Mouse (Mus musculus): ENCODE measurements around the gene Katnal1. TPM values are rescaled to one million over a fixed set of nuclear protein-coding genes. Genes with fewer than 3 reads are reported as not detected.

Katnal1 gene
- polyA plus RNA-seq, 1 experiment from 2014 or later: 6.7 TPM

DNA sequence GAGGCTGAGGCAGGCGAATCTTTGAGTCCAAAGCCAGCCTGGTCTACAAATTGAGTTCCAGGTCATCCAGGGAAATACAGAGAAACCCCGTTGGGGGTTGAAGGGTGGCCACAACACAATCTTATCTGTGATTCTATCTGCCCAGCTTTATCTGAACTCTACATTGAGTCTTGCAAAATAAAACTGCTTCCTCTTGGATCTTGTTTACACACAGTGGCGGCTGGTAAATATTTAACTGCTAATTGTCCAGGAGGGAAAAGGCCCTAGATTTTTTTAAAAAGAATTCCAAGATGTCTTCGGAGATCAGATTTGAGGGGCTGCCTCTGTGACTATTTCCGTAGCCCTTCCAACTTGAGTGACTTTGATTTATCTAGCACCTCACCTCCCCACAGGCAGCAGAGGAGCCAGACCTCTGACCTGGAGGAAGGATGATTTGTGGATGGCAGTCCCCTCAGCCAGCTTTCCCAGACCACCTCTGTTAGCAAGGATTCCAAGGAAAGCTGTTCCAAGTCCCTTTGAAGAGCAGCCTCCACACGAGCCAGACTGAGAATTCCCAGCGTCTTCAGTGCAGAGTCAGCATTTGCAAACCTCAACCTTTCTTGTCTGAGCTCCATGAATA is 39.9 kb upstream of the Katnal1 start:
- 43% methylated on average over 7 of the region's 7 CpGs for WGBS (ENCODE audit: insufficient replicate concordance)
- no peak overlapping the region for H3K4me3 ChIP-seq (ENCODE audit: low read depth, low read length)
- H3K9me3 ChIP-seq (replicated peaks; ENCODE audit: control insufficient read depth, low read length): no peaks in the 10 kb centered on the region
- no peak for ATAC-seq (ENCODE audit: low read depth)
- H3K36me3 ChIP-seq (ENCODE audit: control insufficient read depth, insufficient read depth): no peaks in the 10 kb centered on the region
- H3K9ac ChIP-seq (ENCODE audit: low read depth, low read length): no peak overlapping the region
- peaks cover 33% of the 10 kb centered on the region for H3K4me1 ChIP-seq (ENCODE audit: control insufficient read depth, low read depth, low read length)
- H3K4me2 ChIP-seq (ENCODE audit: low read depth, low read length): no peak overlapping the region
- H3K27me3 ChIP-seq (ENCODE audit: control insufficient read depth, insufficient read depth, low read depth, low read length): no peaks in the 10 kb centered on the region
- H3K27ac ChIP-seq (ENCODE audit: low read length): peak overlapping the region; percentile 46; the same call in 1 of the 2 replicates

DNA sequence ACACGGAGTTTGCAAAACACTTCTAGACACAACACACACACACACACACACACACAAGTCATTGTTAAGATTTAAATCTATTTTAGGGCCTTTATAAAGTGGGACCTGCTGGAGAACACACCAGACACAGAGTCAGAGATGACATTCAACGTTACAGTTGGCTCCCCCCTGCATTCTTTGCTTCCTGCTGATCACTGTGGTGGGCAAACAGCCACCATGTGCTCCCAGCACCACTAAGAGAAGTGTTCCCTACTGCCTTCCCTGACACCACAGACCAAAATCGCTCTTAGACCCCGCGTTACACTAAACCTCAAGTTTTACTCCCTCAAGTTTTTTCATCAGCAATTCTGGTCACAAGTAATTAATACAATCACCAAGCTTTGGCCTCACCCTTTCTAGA is 39.1 kb upstream of the Katnal1 start:
- H3K27me3 ChIP-seq (ENCODE audit: control insufficient read depth, insufficient read depth, low read depth, low read length): no peaks in the 10 kb centered on the region
- no peaks in the 10 kb centered on the region for H3K36me3 ChIP-seq (ENCODE audit: control insufficient read depth, insufficient read depth)
- H3K9ac ChIP-seq (ENCODE audit: low read depth, low read length): no peak overlapping the region
- no peak overlapping the region for H3K4me3 ChIP-seq (ENCODE audit: low read depth, low read length)
- no peaks in the 10 kb centered on the region for H3K9me3 ChIP-seq (replicated peaks; ENCODE audit: control insufficient read depth, low read length)
- peaks cover 33% of the 10 kb centered on the region for H3K4me1 ChIP-seq (ENCODE audit: control insufficient read depth, low read depth, low read length)
- H3K4me2 ChIP-seq (ENCODE audit: low read depth, low read length): no peak overlapping the region
- ATAC-seq (ENCODE audit: low read depth): no peak
- WGBS (ENCODE audit: insufficient replicate concordance): 32% methylated on average over 5 of the region's 5 CpGs
- H3K27ac ChIP-seq (ENCODE audit: low read length): no peak overlapping the region

DNA sequence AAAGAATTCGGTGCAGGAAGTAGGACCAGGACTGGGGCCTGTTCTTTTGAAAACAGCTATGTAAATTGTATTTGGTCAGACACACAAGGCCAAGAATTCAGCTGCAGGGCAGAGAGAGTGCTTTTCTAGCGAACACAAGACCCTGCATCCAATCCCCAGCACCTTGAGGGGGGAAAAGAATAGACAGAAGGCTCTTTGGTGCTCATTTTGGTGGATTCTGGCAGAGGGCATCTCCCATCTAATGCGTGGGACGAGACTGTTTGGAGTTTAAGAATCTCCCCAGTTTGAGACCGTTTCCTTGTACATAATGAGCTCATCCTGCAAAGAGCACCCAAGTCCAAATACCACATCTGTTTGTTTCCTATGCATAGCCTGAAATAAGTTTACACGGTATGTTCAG is 37.3 kb upstream of the Katnal1 start:
- H3K4me2 ChIP-seq (ENCODE audit: low read depth, low read length): peak overlapping the region; percentile 64

DNA sequence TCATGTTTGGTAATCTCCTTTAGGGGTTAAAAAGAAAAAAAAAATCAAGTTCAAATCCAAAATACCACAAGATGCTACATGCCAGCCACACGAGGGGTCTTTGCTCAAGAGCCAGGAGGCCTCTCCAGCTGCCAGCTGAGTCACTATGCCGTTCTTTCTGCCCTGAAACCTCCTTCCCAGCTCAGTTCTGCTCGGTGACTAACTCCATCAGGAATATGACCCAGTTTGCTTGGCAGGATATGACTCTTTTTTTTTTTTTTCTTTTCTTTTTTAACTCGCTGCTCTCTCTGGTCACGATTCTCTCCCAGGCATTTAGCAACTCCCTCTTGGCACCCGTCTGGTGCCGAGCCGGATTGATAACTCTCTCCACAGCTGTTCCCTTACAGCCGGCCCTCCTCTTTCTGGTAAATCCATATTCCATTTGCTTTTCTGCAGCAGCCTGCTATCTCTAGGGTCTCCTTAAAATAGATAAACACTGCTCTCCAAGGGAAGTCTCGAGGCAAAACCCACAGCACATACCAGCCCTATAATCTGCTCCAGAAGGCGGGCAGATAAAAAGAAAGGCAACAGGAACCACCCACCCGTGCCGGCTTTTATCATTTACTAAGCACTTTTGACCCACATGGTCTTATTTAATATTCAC is 36.7 kb upstream of the Katnal1 start:
- Histone ChIP-seq H3K4me3 (ENCODE audit: low read depth, low read length) (peak overlapping the region; percentile 26), H3K9ac (ENCODE audit: low read depth, low read length) (peak overlapping the region; percentile 36)

More for the DNA sequence above, 37.3 kb upstream of the Katnal1 start:
- no peaks in the 10 kb centered on the region for H3K9me3 ChIP-seq (replicated peaks; ENCODE audit: control insufficient read depth, low read length)
- no peaks in the 10 kb centered on the region for H3K27me3 ChIP-seq (ENCODE audit: control insufficient read depth, insufficient read depth, low read depth, low read length)
- H3K36me3 ChIP-seq (ENCODE audit: control insufficient read depth, insufficient read depth): no peaks in the 10 kb centered on the region
- no peak overlapping the region for H3K4me3 ChIP-seq (ENCODE audit: low read depth, low read length)
- H3K27ac ChIP-seq (ENCODE audit: low read length): peak overlapping the region; percentile 73
- 52% methylated on average over 6 of the region's 6 CpGs for WGBS (ENCODE audit: insufficient replicate concordance)
- H3K9ac ChIP-seq (ENCODE audit: low read depth, low read length): peak overlapping the region; percentile 25
- ATAC-seq (ENCODE audit: low read depth): no peak
- peaks cover 33% of the 10 kb centered on the region for H3K4me1 ChIP-seq (ENCODE audit: control insufficient read depth, low read depth, low read length)

DNA sequence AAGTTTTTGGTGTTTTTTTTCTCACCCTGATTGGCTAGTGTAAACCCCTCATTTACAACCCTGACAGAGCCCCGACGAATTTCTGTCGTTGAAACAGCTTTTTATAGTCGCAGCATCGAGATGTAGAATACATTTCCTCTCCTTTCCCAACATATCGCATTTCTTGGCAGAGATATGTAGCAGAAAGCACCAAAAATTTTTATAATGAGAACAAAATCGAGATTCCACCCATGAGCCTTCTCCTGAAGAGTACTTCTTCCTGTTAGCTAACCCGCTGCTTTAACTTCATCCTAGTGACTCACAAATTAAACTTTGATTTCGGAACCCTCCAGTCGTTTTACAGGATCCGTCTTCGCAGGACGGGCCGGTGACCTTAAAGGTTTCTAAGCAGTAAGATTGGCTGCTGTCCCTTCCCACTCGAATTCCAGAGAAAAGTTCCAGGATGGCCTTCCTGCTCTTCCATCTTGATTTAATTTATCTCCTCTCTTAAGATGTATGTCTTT is 36.0 kb upstream of the Katnal1 start:
- Histone ChIP-seq H3K4me2 (ENCODE audit: low read depth, low read length) (peak overlapping the region; percentile 64; the same call in 1 of the 2 replicates), H3K4me1 (ENCODE audit: control insufficient read depth, low read depth, low read length) (peaks cover 33% of the 10 kb centered on the region), H3K27me3 (ENCODE audit: control insufficient read depth, insufficient read depth, low read depth, low read length) (no peaks in the 10 kb centered on the region), H3K9me3 (replicated peaks; ENCODE audit: control insufficient read depth, low read length) (no peaks in the 10 kb centered on the region), H3K36me3 (ENCODE audit: control insufficient read depth, insufficient read depth) (no peaks in the 10 kb centered on the region), H3K27ac (ENCODE audit: low read length) (peak overlapping the region; percentile 73), H3K9ac (ENCODE audit: low read depth, low read length) (no peak overlapping the region), H3K4me3 (ENCODE audit: low read depth, low read length) (no peak overlapping the region)
- no peak for ATAC-seq (ENCODE audit: low read depth)
- WGBS (ENCODE audit: insufficient replicate concordance): 71% methylated on average over 15 of the region's 15 CpGs

More for the DNA sequence above, 36.7 kb upstream of the Katnal1 start:
- 15% methylated on average over 13 of the region's 13 CpGs for WGBS (ENCODE audit: insufficient replicate concordance)
- no peaks in the 10 kb centered on the region for H3K9me3 ChIP-seq (replicated peaks; ENCODE audit: control insufficient read depth, low read length)
- H3K27me3 ChIP-seq (ENCODE audit: control insufficient read depth, insufficient read depth, low read depth, low read length): no peaks in the 10 kb centered on the region
- peak overlapping the region; percentile 64 for H3K4me2 ChIP-seq (ENCODE audit: low read depth, low read length)
- peak; percentile 92 for ATAC-seq (ENCODE audit: low read depth)
- H3K27ac ChIP-seq (ENCODE audit: low read length): peak overlapping the region; percentile 73
- H3K36me3 ChIP-seq (ENCODE audit: control insufficient read depth, insufficient read depth): no peaks in the 10 kb centered on the region
- H3K4me1 ChIP-seq (ENCODE audit: control insufficient read depth, low read depth, low read length): peaks cover 33% of the 10 kb centered on the region

DNA sequence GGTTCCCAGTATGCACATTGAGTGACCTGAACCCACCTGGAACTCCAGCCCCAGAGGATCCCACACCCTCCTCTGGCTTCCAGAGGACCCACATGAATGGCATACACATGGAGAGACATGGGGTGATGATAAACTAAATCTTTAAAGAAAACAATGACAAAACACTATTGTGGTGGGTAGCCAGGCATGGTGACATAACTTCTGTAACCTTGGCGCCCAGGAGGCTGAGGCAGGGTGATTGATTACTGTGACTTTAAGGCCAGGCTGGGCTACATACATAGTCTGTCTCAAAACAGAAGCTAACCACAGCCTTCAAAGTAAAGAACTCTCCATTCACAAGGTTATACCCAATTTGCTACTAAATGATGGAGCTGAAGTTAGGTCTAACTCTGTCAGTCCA is 35.1 kb upstream of the Katnal1 start:
- Histone ChIP-seq H3K27ac (ENCODE audit: low read length) (no peak overlapping the region), H3K36me3 (ENCODE audit: control insufficient read depth, insufficient read depth) (no peaks in the 10 kb centered on the region), H3K4me2 (ENCODE audit: low read depth, low read length) (no peak overlapping the region), H3K4me1 (ENCODE audit: control insufficient read depth, low read depth, low read length) (peaks cover 33% of the 10 kb centered on the region), H3K4me3 (ENCODE audit: low read depth, low read length) (no peak overlapping the region), H3K27me3 (ENCODE audit: control insufficient read depth, insufficient read depth, low read depth, low read length) (no peaks in the 10 kb centered on the region), H3K9me3 (replicated peaks; ENCODE audit: control insufficient read depth, low read length) (no peaks in the 10 kb centered on the region), H3K9ac (ENCODE audit: low read depth, low read length) (no peak overlapping the region)
- ATAC-seq (ENCODE audit: low read depth): no peak
- WGBS (ENCODE audit: insufficient replicate concordance): 67% methylated on average over 1 of the region's 1 CpGs

DNA sequence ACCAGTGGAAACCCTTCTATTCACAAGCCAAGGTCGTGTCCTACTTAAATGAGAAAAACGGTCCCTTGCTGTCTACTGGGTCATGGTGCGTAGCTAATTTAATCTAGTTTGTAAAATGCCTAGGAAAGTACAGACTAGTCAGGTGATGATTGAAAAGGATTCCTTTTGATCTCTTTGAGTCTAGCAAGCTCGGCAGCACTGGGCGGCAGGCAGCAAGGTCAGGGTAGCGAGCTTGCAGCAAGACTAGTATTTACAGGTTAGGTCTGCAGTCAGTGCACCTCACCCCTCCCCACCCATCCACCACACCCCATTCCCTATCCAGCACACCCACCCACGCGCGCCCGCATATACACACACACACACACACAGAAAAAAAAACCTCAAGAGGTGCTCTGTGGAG is 31.1 kb upstream of the Katnal1 start:
- H3K9ac ChIP-seq (ENCODE audit: low read depth, low read length): peak overlapping the region; percentile 53; the same call in 1 of the 2 replicates
- H3K4me1 ChIP-seq (ENCODE audit: control insufficient read depth, low read depth, low read length): peaks cover 18% of the 10 kb centered on the region
- peak overlapping the region; percentile 85 for H3K27ac ChIP-seq (ENCODE audit: low read length)
- peak overlapping the region; percentile 78 for H3K4me2 ChIP-seq (ENCODE audit: low read depth, low read length)
- no peaks in the 10 kb centered on the region for H3K9me3 ChIP-seq (replicated peaks; ENCODE audit: control insufficient read depth, low read length)
- WGBS (ENCODE audit: insufficient replicate concordance): 68% methylated on average over 10 of the region's 10 CpGs
- no peaks in the 10 kb centered on the region for H3K27me3 ChIP-seq (ENCODE audit: control insufficient read depth, insufficient read depth, low read depth, low read length)
- peak; percentile 15; the same call in 1 of the 2 replicates for ATAC-seq (ENCODE audit: low read depth)
- peak overlapping the region; percentile 59 for H3K4me3 ChIP-seq (ENCODE audit: low read depth, low read length)
- no peaks in the 10 kb centered on the region for H3K36me3 ChIP-seq (ENCODE audit: control insufficient read depth, insufficient read depth)

DNA sequence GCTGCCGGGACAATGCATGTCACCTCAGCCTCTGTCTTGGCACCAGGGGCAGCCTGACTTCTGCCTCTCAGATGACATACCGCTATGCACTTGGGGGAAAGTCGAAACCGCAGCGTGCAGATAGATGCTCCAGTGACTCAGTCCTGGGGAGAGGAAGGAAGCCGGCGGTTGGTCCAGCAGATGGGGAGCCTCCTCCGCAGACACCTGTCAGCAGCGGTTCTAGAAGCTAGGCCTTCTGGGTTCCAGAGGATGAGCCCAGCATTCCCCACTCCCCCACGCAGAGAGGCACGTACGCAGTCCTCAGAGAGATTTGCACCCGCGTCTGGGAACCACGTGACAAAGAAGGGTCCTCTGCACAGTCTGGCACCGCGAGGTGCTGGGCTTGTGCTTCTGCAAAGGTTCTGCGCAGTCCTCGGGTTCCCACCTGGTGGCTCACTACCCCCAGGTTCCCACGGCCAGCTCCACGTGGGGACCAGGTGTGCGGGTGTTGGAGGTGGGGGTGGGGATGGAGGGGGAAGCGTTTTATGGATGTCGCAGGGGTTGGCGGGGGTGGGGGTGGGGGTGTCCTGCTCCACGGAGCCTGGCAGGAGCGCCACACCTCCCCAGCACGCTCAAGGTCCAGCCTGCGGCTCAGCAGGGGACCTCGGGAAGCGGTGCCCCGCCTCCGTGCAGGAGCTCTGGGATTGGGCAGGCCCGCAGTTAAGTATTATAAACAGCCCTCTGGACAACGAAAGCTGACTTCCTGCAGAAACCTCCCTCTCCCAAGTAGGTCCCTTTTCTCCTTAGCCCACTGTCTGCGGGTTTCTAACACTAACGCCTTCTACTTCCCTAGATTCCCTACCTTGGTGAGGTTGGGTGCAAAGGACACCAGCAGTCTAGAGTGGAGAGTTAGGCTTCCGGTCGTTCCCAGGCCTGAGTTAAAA is 30.2 kb upstream of the Katnal1 start:
- Histone ChIP-seq H3K36me3 (ENCODE audit: control insufficient read depth, insufficient read depth) (no peaks in the 10 kb centered on the region), H3K4me3 (ENCODE audit: low read depth, low read length) (peak overlapping the region; percentile 59), H3K27me3 (ENCODE audit: control insufficient read depth, insufficient read depth, low read depth, low read length) (no peaks in the 10 kb centered on the region), H3K9me3 (replicated peaks; ENCODE audit: control insufficient read depth, low read length) (no peaks in the 10 kb centered on the region), H3K4me1 (ENCODE audit: control insufficient read depth, low read depth, low read length) (peaks cover 25% of the 10 kb centered on the region), H3K27ac (ENCODE audit: low read length) (peak overlapping the region; percentile 85), H3K4me2 (ENCODE audit: low read depth, low read length) (peak overlapping the region; percentile 78), H3K9ac (ENCODE audit: low read depth, low read length) (peak overlapping the region; percentile 53)
- 1% methylated on average over 39 of the region's 39 CpGs for WGBS (ENCODE audit: insufficient replicate concordance)
- ATAC-seq (ENCODE audit: low read depth): peak; percentile 79

Data from liver, embryonic 16.5 days (tissue).